Mouse (Mus musculus) NIH3T3 (cell line): ENCODE measurements at regions not wholly inside any gene's neighbourhood (a gene's known extent, or its start where the extent isn't known, plus 50 kb on each side); places are given as distances from the start of the nearest gene placed in this dataset.
A peak's percentile ranks its signal among the peaks of the same experiment; 100 is the strongest.
"Not testable (repeated sequence)": the region's sequence is repeated elsewhere in the genome, so short reads cannot be mapped to it uniquely, and the experiment has no call there.

Source experiments
- DNase-seq: peaks from one replicate; pipeline ENCODE4 v3.0.0-alpha.2; 2012; ENCODE audit warnings: low read depth

- DNase-seq, result not testable (repeated sequence)
Measured at GRCm38 (mm10) chr12:82056782-82057611, 112.1 kb upstream of the Sipa1l1 start.

GRCm38 (mm10) chr12:82064986-82065385 lies 104.1 kb upstream of the Sipa1l1 start:
- DNase-seq, result peak; percentile 21

DNA sequence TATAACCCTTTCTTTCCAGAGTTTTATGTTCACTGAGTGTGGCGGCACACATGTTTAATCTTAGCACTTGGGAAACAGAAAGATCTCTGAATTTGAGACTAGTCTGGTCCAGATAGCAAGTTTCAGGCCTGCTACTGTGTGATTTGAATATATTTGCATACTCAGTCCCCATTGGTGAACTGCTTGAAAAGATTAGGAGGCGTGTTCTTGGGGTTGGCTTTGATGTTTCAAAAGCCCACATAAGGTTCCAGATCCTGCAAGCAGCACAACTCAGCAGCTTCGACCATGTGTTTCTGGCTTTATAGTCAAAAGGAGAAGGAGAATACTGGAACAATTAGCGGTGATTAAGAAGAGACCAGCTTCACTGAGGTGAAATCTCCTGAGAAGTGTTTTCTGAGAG lies 102.3 kb upstream of the Sipa1l1 start:
- DNase-seq, result peak; percentile 22

DNA sequence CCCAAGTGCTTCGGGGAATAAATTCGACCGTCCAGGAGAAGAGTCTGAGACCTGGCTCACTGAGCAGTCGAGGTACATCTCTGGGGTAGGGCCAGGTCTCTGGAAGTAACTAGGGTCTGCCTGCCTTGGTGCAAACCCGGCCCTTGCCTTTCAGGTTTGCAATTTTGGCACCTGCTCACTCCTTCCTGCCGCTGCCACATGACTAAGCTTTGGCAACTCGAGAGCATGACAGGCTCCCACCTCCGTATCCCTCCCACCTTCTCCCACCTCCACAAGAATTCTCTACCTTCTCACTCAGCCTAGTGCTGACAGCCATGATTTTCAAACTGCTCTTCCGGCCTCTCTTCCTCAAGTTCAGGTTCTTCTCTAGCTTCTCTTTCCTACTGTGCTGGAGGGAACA lies 99.5 kb upstream of the Sipa1l1 start:
- DNase-seq, result no peak

DNA sequence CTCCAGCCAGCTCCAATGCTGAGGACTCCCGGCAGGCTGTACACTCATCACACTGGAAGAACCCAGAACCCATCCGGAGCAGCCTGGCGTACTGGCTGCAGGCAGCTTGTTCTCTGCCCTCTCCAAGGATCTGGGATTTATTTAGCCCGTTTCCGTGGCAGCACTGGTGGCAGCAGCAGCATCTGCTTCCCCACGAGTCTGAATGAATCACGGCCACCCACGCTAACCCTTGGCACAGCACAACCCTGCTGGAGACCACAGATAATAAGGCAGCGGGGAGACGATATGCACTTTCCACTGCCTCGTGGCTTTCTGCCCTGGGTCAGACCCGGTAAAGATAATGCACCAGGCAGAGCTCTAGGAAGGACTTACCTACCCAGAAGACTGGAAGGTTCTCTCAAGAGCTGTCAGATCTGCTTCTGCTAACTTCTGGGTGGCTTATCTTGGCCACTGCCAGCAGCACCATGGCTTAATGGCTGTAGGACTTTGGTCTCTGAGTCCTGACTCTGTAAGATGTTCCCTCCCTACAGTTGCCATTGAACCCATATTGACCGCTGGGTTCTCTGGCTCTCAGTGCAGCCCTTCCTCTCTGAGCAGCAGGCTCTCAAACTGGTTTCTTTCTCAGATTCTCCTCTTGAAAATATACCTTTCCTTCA lies 96.2 kb upstream of the Sipa1l1 start:
- peak; percentile 83 for DNase-seq

DNA sequence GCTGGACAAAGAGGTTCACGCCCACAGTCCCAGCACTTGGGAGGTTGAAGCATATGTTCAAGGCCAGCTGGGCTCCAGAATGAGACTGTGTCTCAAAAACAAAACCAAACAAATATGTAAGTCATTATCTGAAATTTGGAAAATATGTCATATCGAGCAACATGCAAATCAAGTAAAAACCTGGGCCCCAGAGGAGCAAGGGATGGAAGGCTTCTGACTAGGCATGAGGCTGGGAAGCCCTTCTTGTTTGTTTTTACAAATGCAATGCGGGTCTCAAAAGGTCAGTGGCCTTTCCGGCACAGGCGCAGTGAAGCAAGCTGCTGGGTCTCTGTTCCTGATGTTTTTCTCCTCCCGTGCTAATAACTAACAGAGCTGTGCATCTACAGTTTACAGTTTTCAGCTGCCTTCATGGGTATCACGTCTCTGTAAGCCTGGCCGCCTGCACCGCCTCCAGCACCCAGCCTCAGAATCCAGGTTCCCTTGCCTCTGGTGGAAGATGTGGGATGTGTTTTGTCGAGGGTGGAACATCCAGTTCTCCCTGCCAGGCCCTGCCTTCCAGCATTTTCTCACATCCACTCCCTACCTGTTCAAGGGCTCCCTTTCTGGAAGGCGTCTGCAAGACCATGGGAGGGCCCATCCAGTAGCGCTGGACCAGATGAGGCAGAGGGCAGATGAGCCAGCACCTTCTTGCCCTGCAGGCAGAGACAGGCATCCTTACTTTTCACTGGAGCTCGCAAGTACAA lies 93.5 kb upstream of the Sipa1l1 start:
- peak; percentile 24 for DNase-seq

DNA sequence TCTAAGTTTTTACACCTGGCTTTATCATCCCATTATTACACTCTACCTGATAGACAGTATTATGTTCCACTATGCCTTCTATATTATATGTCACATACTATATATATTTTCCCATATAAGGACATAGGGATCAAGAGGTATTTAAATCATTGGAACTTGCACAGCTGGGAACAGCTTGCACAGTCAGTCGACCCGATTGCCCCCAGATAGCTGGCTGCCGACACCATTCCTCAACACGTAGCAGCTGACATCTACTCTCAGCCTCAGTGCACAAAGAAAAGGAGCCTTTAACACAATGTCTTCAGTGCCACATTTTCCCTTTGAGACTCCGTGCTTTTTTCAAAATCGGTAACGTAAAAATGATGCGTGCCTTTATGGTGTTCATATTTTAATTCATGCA lies 92.4 kb upstream of the Sipa1l1 start:
- DNase-seq, result no peak

GRCm38 (mm10) chr12:82077945-82078344 lies 91.2 kb upstream of the Sipa1l1 start:
- DNase-seq, result no peak

DNA sequence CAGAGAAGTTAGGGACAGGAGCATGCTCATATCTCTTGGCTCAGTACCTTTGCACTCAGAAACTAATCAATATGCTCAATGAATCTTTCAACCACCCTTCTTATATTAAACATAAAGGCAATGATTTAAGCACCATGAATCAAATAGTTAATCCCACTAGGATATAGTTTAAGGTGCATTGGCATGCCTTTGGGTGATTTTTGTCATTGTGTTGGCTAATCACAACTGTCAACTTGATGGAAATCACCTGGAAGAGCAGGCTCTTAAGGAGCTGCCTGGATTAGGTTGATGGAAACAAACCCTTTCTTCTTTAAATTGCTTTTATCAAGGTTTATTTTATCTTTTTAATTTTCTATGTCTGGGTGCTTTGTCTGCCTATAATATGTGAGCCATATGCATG lies 90.4 kb upstream of the Sipa1l1 start:
- no peak for DNase-seq

DNA sequence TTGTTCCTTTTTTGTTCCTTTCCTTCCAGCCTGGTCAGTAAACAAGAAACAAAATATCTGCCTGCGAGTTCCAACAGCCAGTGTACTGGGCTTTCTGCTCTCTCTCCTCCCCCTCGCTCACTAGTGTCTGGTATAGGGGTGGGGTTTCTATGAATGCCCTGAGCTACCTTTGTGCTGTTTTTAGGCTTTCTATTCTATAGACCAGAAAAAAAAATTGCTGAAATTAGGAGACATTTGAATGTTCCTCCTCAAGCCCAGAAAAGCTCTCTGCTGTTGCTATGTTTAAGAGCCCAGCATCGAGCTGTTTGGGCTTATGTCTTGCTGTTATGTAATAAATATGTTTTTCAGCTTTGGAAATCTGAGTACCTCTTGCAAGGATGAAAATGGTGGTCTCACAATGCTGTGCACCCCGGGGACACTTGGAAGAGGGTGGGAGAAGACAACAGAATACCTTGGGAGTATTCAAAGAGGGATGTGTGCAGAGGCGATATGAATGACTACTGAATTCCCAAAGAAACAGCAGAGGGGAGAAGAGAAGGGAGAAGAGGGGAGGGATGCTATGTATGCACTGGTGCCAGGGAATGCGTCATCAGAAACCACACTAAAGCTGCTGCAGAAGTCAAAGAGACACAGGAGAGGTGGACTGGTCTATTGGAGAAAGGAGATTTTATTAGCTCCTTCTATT lies 88.8 kb upstream of the Sipa1l1 start:
- DNase-seq, result peak; percentile 75

DNA sequence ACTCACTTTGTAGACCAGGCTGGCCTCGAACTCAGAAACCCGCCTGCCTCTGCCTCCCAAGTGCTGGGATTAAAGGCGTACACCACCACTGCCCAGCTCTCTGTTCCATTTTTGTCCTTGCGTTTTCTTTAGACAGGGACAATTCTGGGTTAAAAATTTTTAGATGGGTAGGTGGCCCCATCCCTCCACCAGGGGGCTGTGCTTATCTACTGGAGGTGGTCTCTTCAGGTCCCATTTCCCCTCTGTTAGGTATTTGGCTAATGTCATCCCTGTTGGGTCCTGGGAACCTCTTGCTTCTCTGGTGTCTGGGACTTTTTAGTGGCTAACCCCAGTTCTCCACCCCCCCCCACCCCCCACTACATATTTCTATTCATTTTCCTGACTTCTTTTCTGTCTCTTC lies 86.5 kb upstream of the Sipa1l1 start:
- DNase-seq, result not testable (repeated sequence)

GRCm38 (mm10) chr12:82085771-82086400 lies 83.2 kb upstream of the Sipa1l1 start:
- peak; percentile 52 for DNase-seq

- peak; percentile 60 for DNase-seq
Measured at GRCm38 (mm10) chr12:82086441-82086840, 82.7 kb upstream of the Sipa1l1 start.

DNA sequence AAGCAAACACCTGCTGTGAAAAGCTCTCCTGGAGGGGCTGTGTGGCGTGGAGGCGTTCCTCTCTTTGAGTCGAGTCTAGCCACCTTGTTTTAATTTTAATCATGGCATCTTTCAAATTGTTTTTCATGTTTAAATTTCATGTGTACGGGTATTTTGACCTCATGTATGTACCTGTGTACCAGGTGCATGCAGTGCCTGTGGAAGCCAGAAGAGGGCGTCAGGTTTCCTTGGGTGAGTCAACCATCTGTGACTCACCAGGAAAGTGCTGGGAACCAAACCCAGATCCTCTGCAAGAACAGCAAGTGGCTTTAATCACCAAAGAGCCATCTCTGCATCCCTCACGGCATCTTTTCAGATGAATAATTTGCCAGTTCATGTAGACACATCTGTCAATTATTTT lies 79.8 kb upstream of the Sipa1l1 start:
- no peak for DNase-seq

DNA sequence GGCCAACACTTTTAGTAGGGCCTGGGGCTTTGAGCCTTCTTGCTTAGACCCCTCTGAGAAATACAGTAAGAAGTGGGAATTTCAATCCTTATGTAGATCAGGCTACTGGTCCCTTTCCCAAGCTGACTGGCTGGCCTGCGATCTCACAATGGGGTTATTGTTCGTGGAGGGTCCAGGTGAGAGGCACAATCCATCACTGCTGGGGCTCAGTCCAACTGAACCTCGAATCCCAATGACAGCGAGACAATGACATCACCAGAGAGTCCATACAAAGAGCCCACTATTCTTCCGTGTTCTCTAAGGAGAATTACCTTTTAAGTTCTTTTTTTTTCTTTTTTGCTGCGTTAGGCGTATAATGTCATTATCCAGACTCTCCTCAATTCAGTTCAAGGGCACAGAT lies 75.8 kb upstream of the Sipa1l1 start:
- DNase-seq, result no peak

- DNase-seq, result no peak
Measured at GRCm38 (mm10) chr12:82095396-82095795, 73.7 kb upstream of the Sipa1l1 start.

DNA sequence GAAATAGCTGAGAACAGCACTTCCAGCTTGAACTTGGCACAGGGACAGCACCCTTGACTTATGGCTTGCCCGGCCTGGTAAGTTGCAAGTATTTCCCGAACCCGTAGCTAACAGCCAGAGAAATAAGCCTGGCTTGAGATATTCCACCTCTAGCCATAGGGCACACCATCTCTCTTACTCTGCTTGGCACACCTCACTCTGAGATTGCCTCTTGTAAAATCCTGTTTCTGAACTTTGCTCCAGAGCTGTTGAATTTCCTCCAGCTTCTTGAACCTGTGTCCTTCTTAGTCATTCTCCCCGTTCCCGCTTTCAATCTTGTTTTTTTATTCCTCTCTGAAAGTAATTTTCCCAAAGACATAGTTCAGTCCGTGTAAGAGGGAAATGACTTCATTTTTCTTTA lies 72.0 kb upstream of the Sipa1l1 start:
- no peak for DNase-seq

- DNase-seq, result no peak
Measured at GRCm38 (mm10) chr12:82097620-82098019, 71.5 kb upstream of the Sipa1l1 start.

DNA sequence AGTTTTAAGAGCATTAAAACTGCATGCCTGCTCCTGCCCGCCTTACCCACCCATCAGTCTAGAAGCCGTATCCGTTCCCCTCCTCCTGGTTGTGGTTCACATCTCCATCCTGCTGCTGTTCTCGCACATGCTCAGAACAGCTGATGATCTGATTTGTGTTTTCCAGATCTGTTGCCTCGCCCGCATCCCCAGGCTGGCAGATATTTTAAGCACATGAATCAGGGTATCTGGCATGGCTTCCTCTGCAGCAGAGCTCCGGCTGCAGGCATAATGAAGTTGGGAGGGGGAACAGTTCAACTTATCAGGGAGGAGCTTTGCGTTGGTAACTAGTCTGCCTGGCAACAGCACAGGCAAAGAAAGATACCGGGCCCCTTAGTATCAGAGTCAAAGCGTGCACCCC lies 64.9 kb upstream of the Sipa1l1 start:
- peak; percentile 68 for DNase-seq

- DNase-seq, result peak; percentile 63
Measured at GRCm38 (mm10) chr12:82105184-82106031, 63.7 kb upstream of the Sipa1l1 start.

DNA sequence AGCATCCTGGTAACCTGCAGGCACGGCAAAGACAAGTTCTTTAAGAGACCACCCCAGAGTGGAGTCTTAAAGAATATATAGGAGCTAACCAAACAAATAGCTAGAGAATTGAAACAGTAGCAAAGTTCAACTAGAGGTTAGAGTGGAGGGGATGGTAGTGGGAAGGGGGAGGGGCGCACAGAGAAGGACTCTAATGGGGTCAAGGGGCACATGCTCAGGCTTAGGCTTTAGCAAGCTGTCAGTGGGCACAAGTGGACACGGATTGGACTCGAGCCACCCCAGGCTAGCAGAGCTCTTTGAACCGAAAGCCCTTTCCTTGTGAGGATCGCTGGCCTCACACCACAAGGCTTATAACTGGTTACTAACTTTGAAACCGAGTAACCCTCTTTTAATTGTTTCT lies 53.4 kb upstream of the Sipa1l1 start:
- DNase-seq, result no peak
